8 mouse cellular contexts compared by ENCODE assay signal in genomic region chr7:99828083-99828570, GRCm38 (mm10). TPM values are rescaled to one million over a fixed set of nuclear protein-coding genes. Genes with fewer than 3 reads are reported as not detected.
A peak's percentile ranks its signal among the peaks of the same experiment; 100 is the strongest.
DNase-seq lines count a peak whose midpoint lies in the region; ATAC-seq and TF ChIP-seq lines count a peak whose summit lies in the region.

Gene Neu3 (minus strand): TSS chr7:99828417.

- TF ChIP-seq EP300 in ES-Bruce4 (IDR thresholded peaks at IDR 0.05; ENCODE audit: insufficient read depth, low read depth, low read length) = no peak
- TF ChIP-seq EP300 in liver, postnatal 0 days (IDR thresholded peaks at IDR 0.05; ENCODE audit: low read depth) = peak; percentile 35; the same call in 1 of the 2 replicates

- peak within 1 kb of the TSS; percentile 69 for H3K4me2 ChIP-seq in forebrain, embryonic 13.5 days
- peak within 1 kb of the TSS; percentile 73 for H3K4me2 ChIP-seq in liver, postnatal 0 days (ENCODE audit: low read depth, low read length)
- peak within 1 kb of the TSS; percentile 38 for H3K4me2 ChIP-seq in neural tube, embryonic 14.5 days (ENCODE audit: low read depth, low read length)

- no peaks in the 10 kb centered on the region for H3K9me3 ChIP-seq in ES-Bruce4 (replicated peaks; ENCODE audit: control insufficient read depth, insufficient read depth, low read length, poor library complexity, severe bottlenecking)
- no peaks in the 10 kb centered on the region for H3K9me3 ChIP-seq in forebrain, embryonic 13.5 days (replicated peaks)
- no peaks in the 10 kb centered on the region for H3K9me3 ChIP-seq in liver, postnatal 0 days (ENCODE audit: low read length)
- no peaks in the 10 kb centered on the region for H3K9me3 ChIP-seq in neural tube, embryonic 14.5 days (ENCODE audit: control insufficient read depth, low read length)

- H3K27ac ChIP-seq in ES-Bruce4 (ENCODE audit: insufficient read depth, low read length) = no peak within 1 kb of the TSS
- peak within 1 kb of the TSS; percentile 44 for H3K27ac ChIP-seq in forebrain, embryonic 13.5 days
- peak within 1 kb of the TSS; percentile 88 for H3K27ac ChIP-seq in liver, postnatal 0 days (ENCODE audit: low read depth)
- 0 out of 2 replicates have a peak within 1 kb of the TSS, but pooled peaks have one; percentile 13 for H3K27ac ChIP-seq in neural tube, embryonic 14.5 days (ENCODE audit: low read depth, low read length)

- peak; percentile 96 for DNase-seq in heart, postnatal 10 days
- peak; percentile 64 for DNase-seq in large intestine, adult 2 months (ENCODE audit: low read depth, low spot score)
- peak; percentile 97 for DNase-seq in liver, postnatal 0 days
- DNase-seq in testis, postnatal 10 days (ENCODE audit: low spot score) = peak; percentile 98

- TF ChIP-seq CTCF in ES-Bruce4 (IDR thresholded peaks at IDR 0.05; ENCODE audit: low read depth, low read length) = no peak
- peak; percentile 37 for TF ChIP-seq CTCF in liver, postnatal 0 days (IDR thresholded peaks at IDR 0.05; ENCODE audit: low read depth)

- peak within 1 kb of the TSS; percentile 22 for H3K9ac ChIP-seq in ES-Bruce4 (ENCODE audit: low read depth, poor library complexity, severe bottlenecking)
- peak within 1 kb of the TSS; percentile 70 for H3K9ac ChIP-seq in forebrain, embryonic 13.5 days
- peak within 1 kb of the TSS; percentile 74 for H3K9ac ChIP-seq in liver, postnatal 0 days (replicated peaks)
- H3K9ac ChIP-seq in neural tube, embryonic 14.5 days (replicated peaks; ENCODE audit: low read depth, low read length) = peak within 1 kb of the TSS; percentile 29

- H3K4me1 ChIP-seq in ES-Bruce4 (ENCODE audit: control insufficient read depth, insufficient read depth, low read length) = no peaks in the 10 kb centered on the region
- peaks cover 11% of the 10 kb centered on the region for H3K4me1 ChIP-seq in forebrain, embryonic 13.5 days
- H3K4me1 ChIP-seq in liver, postnatal 0 days (ENCODE audit: insufficient read depth) = peaks cover 16% of the 10 kb centered on the region
- 0 out of 2 replicates have a peak, but pooled peaks cover 3% of the 10 kb centered on the region for H3K4me1 ChIP-seq in neural tube, embryonic 14.5 days (ENCODE audit: control insufficient read depth, insufficient read depth, low read length)

- no peaks in the 10 kb centered on the region for H3K36me3 ChIP-seq in ES-Bruce4 (ENCODE audit: control insufficient read depth, insufficient read depth, low read length, poor library complexity, severe bottlenecking)
- H3K36me3 ChIP-seq in forebrain, embryonic 13.5 days (ENCODE audit: poor library complexity, severe bottlenecking) = no peaks in the 10 kb centered on the region
- H3K36me3 ChIP-seq in liver, postnatal 0 days (replicated peaks; ENCODE audit: insufficient read depth, low read length) = peaks cover 2% of the 10 kb centered on the region; the same call in 1 of the 2 replicates
- H3K36me3 ChIP-seq in neural tube, embryonic 14.5 days (ENCODE audit: control insufficient read depth, insufficient read depth, low read length) = no peaks in the 10 kb centered on the region

- intact Hi-C loops in heart, postnatal 10 days (cut with DNase I) = loop anchor here (5.0 kb wide), 1 partner anchor 34 kb away; the partner anchor contains the start of gene Spcs2

- ATAC-seq in cerebellum, adult (ENCODE audit: insufficient number of reproducible peaks, low FRiP score, low TSS enrichment) = peak; percentile 99
- peak; percentile 97 for ATAC-seq in forebrain, embryonic 13.5 days
- peak; percentile 98 for ATAC-seq in liver, postnatal 0 days
- ATAC-seq in neural tube, embryonic 14.5 days (ENCODE audit: low read depth) = peak; percentile 96

- WGBS in forebrain, embryonic 13.5 days = under 1% methylated on average over 26 of the region's 26 CpGs
- WGBS in large intestine, adult 2 months = under 1% methylated on average over 26 of the region's 26 CpGs
- WGBS in liver, postnatal 0 days (ENCODE audit: insufficient replicate concordance) = under 1% methylated on average over 26 of the region's 26 CpGs
- under 1% methylated on average over 26 of the region's 26 CpGs for WGBS in neural tube, embryonic 14.5 days

- TF ChIP-seq POLR2A in ES-Bruce4 (IDR thresholded peaks at IDR 0.05; ENCODE audit: insufficient read depth, low read length) = peak; percentile 47

- H3K27me3 ChIP-seq in ES-Bruce4 (ENCODE audit: control insufficient read depth, insufficient read depth, low read length, poor library complexity, severe bottlenecking) = no peaks in the 10 kb centered on the region
- H3K27me3 ChIP-seq in forebrain, embryonic 13.5 days = no peaks in the 10 kb centered on the region
- H3K27me3 ChIP-seq in liver, postnatal 0 days (ENCODE audit: insufficient read depth, low read length) = no peaks in the 10 kb centered on the region
- H3K27me3 ChIP-seq in neural tube, embryonic 14.5 days (ENCODE audit: control insufficient read depth, insufficient read depth, low read length) = no peaks in the 10 kb centered on the region

- peak within 1 kb of the TSS; percentile 74 for H3K4me3 ChIP-seq in ES-Bruce4 (ENCODE audit: low read depth, low read length)
- H3K4me3 ChIP-seq in forebrain, embryonic 13.5 days = peak within 1 kb of the TSS; percentile 43
- peak within 1 kb of the TSS; percentile 65 for H3K4me3 ChIP-seq in liver, postnatal 0 days (ENCODE audit: low read depth, low read length)
- H3K4me3 ChIP-seq in neural tube, embryonic 14.5 days (ENCODE audit: low read depth, low read length) = peak within 1 kb of the TSS; percentile 27

RNA-seq across cellular contexts. Expression of gene Neu3, which starts in this region (rescaled TPM):
- polyA plus RNA-seq in ES-Bruce4 (2011; ENCODE audit: insufficient read depth, insufficient read length, low read depth, missing spikeins) = 4.0 and 5.0 TPM in 2 replicates
- 1.1 and 1.2 TPM in 2 replicates for polyA plus RNA-seq in forebrain, embryonic 13.5 days (2015; fragmentation: Nextera tagmentation; extraction: Ambion mirVana)
- 1 to 10 TPM; 4.0 to 4.3 TPM for total RNA-seq in heart, postnatal 10 days (2021)
- 1.1 and 2.2 TPM in 2 replicates for polyA plus RNA-seq in large intestine, adult 2 months (2012; rRNA removed)
- 2.4 and 2.9 TPM in 2 replicates for polyA plus RNA-seq in liver, postnatal 0 days (2015; fragmentation: Nextera tagmentation; extraction: Ambion mirVana)
- 2.1 and 2.4 TPM in 2 replicates for polyA plus RNA-seq in neural tube, embryonic 14.5 days (2014; fragmentation: Nextera tagmentation; extraction: Ambion mirVana)

Comparison
In these comparisons a context has a peak if more than half of its experiments do, and no peak if none do; other contexts are left out.
1. H3K9ac ChIP-seq: peak in every context shown above with its lines; median percentile 74 in liver, postnatal 0 days; 70 in forebrain, embryonic 13.5 days; 29 in neural tube, embryonic 14.5 days; 22 in ES-Bruce4.